Mouse (Mus musculus): ENCODE measurements around the gene Psma4.
"Not testable (repeated sequence)": the region's sequence is repeated elsewhere in the genome, so short reads cannot be mapped to it uniquely, and the experiment has no call there.

Gene Psma4

DNA sequence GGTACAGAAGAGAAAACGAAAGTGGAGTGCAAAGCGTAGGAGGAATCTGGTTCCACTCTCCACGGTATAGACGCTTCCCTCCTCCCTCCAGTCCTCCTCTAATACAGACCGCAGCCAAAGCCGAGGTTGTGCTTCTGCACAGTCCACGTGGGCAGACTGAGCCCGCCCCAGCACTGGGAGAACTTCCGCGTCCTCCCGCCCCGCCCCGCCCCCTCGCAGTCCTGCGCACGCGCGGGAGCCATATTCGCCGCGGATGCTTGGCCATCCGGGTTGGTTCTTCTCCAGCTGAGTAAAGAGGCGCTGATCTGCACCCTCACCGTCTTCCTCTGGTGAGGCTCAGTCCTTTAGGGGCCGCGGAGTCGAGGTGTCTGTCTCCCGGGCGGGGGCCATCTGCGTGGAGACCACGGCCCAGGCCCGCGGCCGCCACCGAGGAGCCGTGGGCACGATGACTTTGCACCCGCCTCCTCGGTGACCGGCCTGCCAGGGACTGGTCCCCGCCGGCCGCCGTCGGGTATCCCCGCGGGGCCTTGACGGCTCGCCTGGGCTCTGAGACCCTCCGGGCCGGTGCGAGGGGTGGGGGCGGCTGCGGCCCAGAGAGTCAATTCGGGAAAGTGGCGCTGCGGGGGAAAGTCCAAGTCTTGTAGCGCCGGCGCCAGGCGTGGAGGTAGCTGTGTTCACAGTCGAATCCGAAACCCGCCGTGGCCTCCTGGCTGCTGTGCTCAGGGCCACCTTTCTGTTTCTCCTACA lies at the start of gene Psma4, which contains the start of gene AY074887:
Gene Psma4, plus strand, starts transcription at position 216 of the 747 bp plus-strand sequence.
Gene AY074887, minus strand, starts transcription at position 424 of the 747 bp plus-strand sequence.
- ATAC-seq (ENCODE audit: insufficient number of reproducible peaks, low FRiP score, low TSS enrichment): peak; percentile 95

DNA sequence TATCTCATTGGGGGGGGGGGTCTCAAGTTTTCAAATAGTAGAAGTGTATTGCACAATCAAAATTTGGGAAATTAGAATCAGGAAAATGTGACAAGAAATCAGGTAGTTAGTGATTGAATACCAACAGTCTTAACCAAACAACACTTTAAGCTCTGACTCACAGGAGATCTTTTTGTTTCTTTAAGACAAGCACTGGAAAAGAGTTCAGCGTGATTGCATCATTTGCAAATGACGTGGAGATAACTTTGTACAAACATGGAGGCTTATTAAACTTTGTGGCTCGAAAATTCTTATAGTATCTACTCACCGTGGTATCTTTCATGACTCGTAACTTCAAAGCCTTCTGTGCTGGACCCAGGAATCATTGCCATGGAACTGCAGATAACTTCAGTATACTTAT lies 41.1 kb upstream of the Psma4 start:
- ATAC-seq (ENCODE audit: insufficient number of reproducible peaks, low FRiP score, low TSS enrichment): no peak

DNA sequence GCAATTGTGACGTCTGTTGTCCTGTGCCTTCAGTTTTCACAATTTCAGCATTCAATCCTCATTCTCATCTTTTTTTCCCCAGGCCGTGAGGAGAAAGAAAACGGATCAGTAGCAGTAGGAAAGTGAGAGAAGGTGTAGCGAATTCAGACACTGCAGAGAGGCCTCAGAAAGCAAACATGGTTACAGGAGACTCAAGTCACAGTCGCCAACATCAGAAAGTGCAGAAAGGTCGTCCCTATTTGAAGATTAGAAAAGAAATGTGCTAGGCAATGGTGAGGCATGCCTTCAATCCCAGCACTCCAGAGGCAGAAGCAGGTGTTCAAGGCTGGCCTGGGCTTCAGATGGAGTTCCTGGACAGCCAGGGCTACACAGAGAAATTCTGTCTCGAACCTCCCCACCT lies 35.0 kb upstream of the Psma4 start:
- ATAC-seq (ENCODE audit: insufficient number of reproducible peaks, low FRiP score, low TSS enrichment): no peak

DNA sequence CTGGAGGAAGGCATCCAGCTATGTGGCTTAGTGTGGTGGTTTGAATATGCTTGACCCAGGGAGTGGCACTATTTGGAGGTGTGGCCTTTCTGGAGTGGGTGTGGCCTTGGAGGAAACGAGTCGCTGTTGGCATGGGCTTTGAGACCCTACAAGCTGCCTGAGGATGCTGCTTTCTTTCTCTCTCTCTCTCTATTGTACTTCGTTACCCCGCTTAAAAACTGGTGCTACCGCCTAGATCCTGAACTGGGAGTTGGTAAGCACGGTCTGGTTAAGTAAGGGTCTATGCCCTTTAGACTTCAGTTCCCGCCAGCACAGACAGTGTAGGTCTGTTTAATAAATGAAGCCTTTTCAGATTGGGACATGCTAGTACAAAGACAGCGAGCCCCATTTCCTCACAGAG lies 34.2 kb upstream of the Psma4 start:
- no peak for ATAC-seq (ENCODE audit: insufficient number of reproducible peaks, low FRiP score, low TSS enrichment)

DNA sequence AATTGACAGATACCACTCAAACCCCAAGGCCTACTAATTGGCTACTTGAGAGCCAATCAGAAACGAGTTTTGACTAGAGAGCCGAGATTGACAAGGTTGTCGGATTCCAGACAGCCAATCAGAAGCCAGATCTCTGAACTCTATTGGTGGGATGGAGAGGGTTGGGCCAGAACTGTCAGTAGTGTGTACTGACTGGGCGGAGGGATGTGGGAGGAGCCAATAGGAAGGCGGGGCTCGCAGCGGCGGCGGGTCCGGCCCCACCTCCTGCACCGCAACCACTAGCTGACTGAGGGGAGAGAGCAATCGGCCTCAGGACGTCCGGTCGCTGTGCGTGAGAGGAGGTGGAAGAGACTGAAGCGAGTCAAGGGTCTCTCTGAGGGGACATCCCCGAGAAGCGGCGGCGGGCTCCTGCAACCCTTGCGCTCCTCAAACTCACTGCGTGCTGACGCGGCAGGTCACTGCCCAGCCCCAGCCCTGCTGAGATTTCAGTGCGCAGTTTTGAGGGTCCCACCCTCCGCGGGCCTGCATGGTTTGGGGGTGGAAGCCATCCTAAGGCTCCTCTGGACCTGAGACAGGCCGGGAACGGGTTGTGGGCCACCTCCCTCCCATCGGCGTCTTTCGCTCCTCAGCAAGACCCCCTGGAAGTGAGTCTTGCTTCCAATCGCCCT lies 33.4 kb upstream of the Psma4 start, which contains the start of gene Hykk:
Gene Hykk, plus strand, starts transcription at position 274 of the 668 bp plus-strand sequence.
- peak; percentile 100 for ATAC-seq (ENCODE audit: insufficient number of reproducible peaks, low FRiP score, low TSS enrichment)

DNA sequence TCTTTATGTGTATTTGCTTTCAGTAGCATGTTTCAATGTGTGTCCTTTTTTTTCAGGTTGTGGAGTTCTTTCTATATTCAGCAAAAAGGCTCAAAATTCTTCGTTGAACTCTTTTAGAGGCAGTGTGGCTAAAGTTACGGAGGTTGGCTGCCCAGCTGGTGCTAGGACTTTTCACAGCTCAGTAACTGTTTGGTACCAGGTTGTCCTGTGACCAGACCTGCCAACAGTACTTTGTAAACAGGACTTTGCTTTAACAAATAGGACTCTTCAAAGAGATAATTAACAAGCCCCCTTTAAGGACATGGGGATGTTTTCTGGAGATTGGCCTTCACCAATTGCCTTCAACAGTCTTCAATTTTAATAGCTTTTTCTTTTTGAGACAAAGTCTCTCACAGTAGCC lies 32.4 kb upstream of the Psma4 start:
- ATAC-seq (ENCODE audit: insufficient number of reproducible peaks, low FRiP score, low TSS enrichment): no peak

DNA sequence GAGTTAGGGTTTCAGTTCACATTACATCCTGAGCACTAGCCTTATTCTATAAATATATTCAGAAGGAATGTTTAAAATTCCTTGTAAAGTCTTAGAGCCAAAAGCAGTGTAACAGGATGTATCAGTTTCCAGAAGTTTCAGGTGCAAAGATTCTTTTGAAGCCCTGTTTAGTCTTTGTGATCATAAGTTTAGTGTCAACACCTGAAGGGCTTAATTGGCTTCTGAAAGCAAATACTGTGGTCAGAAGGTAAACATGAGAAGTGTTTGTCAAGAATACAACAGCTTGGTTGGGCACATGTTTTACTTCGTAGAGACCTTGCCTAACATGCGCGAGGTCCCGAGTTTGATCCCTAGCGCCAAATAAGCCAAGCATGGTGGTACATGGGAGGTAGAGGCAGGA lies 31.8 kb upstream of the Psma4 start:
- ATAC-seq (ENCODE audit: insufficient number of reproducible peaks, low FRiP score, low TSS enrichment): no peak

DNA sequence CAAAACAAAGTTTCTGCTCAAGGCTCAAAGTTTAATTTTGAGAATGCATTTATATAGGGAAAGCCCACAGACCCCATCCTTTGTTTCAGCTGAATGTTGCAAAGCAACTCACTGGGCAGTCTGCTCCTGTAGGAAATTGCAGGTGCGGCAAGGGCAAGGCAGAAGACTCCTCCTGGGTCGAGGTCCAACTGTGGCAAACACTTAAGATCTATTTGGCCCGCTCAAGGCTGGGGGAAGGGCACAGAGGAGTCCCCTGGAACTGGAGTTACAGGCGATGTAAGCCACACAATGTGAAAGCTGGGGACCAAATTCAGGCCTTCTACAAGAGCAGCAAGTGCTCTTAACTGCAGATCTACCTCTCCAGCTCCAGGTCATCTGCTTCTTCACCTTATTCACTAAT lies 30.6 kb upstream of the Psma4 start:
- ATAC-seq (ENCODE audit: insufficient number of reproducible peaks, low FRiP score, low TSS enrichment): no peak

DNA sequence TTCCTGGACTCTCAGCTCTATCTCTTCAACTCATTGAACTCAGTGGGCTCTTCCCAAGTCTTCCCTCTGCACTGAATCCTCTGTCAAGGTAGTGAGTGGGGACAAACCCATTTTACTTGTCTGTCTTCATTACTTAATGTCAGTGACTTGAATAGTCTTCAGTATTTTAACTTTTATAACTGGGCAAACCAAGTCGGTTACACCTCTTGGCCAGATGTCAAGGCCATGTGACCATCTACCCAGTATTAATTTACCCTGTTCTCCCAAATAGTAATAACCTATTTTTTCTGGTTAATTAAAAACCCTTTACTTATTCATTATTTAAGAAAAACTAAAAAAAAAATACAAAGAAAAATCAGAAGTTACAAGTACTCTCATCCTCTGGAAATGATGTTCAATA lies 19.8 kb upstream of the Psma4 start:
- ATAC-seq (ENCODE audit: insufficient number of reproducible peaks, low FRiP score, low TSS enrichment): no peak

DNA sequence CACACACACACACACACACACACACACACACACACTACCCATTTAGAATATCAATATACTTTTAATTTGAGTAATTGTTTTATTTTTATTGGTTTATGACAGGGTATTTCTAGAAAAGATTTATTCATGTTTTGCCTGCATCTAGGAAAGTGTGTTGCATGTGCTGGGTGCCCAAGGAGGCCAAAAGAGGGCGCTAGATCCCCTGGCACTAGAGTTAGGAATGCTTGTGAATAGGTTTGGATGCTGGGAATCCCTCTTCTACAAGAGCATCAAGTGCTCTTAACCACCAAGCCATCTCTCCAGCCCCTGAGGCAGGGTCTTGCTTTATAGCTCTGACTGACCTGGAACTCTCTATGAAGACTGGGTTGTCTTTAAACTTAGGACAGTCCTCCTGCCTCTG lies 18.8 kb upstream of the Psma4 start:
- no peak for ATAC-seq (ENCODE audit: insufficient number of reproducible peaks, low FRiP score, low TSS enrichment)

DNA sequence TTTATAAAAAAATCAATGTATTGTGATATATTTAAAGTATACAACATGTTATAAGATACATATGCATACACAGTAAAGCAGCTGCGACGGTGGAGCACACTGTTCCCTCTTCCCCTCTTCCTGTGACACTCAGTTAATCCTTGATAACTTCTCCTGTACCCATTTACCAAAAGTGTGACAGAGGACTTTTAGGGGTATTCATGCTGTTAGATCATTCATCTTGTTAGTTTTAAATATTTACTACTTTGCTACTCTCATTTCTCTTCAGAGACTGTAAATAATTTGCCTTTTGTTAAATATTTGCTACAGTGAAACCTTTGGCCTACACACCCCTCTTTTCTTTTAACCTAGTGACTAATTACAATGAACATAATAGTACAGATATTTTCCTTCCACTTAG lies 18.2 kb upstream of the Psma4 start:
- ATAC-seq (ENCODE audit: insufficient number of reproducible peaks, low FRiP score, low TSS enrichment): no peak

DNA sequence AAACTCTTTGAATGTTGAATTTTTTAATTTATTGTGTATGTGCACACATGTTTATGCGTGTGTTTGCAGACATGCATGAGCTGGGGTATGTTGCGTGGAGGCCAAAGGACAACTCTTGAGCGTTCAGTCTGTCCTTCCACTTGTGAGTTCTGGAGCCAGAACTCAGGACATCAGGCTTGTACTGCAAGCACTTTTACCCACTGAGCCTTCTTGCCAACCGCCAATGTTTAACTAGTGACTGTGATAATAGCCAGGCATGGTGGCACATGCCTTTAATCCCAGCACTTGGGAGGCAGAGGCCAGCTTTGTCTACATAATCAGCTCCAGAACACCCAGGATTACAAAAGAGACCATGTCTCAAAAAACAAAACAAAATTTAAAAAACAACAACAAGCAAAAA lies 8.5 kb upstream of the Psma4 start:
- ATAC-seq (ENCODE audit: insufficient number of reproducible peaks, low FRiP score, low TSS enrichment): no peak

DNA sequence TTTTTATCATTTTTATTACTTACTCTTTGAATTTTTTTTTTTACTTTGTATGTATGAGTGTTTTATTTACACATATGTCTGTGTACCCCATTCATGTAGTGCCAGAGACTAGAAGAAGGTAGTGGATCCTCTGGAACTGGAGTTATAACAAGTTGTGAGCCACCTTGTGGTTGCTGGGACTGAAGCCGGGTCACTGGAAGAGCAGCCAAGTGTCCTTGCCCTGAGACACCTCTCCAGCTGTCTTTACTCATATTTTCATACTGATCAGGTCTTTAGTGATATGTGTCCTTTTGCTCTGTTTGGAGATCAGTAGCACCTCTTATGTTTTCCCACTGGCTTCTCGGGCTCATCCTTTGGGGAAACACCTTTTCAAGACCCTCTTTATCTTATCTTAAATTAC lies 6.1 kb upstream of the Psma4 start:
- ATAC-seq (ENCODE audit: insufficient number of reproducible peaks, low FRiP score, low TSS enrichment): no peak

DNA sequence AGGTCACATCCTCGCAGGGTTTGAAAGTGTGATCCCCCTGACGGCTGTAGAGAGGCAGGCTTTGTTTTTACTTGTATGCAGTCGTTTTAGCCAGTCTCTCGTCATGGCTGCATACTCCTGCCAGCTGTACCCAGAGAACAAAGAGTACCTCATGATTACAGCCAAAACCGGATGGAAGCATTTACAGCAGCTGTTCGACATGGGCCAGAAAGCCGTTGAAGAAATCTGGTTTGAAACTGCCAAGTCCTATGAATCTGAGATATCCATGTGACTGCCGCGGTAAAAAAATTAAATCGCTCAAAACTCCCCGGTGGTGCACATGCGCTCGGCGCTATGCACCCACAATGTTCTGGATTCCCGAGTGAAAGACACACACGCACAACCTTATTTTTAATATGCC lies 4.3 kb upstream of the Psma4 start:
- ATAC-seq (ENCODE audit: insufficient number of reproducible peaks, low FRiP score, low TSS enrichment): no peak

DNA sequence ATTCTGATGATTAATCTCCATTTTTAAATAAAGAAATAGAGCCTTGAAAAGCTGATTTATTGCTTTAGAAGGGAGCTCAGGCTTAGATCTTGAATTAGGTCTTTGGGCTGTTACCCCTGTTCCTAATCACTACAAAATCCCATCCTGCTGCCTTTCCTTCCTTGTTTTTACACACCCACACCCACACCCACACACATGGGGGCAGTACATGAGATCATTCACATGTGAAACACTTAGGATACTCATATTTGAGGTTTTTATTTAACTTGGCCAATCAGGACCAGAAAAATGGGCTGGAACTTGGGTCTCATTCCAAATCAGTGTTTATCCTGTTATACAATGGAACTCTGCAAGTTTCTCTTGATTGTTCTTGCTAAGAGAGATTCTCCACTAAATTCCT lies 1.1 kb upstream of the Psma4 start:
- ATAC-seq (ENCODE audit: insufficient number of reproducible peaks, low FRiP score, low TSS enrichment): no peak

DNA sequence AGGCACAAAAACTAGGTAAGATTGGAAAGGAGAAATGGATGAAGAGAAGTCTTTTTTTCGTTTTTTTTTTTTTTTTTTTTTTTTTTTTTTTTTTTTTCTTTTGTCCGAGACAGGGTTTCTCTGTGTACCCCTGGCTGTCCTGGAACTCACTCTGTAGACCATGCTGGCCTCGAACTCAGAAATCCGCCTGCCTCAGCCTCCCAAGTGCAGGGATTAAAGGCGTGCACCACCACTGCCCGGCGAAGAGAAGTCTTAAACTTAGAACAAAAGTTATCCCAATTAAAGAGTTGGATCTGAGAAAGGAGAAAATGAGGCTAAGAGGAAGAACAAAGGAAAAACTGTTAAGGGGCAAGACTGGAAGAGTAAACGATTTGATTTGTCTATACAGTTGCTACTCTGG lies 428 bp upstream of the Psma4 start:
- ATAC-seq (ENCODE audit: insufficient number of reproducible peaks, low FRiP score, low TSS enrichment): not testable (repeated sequence)

DNA sequence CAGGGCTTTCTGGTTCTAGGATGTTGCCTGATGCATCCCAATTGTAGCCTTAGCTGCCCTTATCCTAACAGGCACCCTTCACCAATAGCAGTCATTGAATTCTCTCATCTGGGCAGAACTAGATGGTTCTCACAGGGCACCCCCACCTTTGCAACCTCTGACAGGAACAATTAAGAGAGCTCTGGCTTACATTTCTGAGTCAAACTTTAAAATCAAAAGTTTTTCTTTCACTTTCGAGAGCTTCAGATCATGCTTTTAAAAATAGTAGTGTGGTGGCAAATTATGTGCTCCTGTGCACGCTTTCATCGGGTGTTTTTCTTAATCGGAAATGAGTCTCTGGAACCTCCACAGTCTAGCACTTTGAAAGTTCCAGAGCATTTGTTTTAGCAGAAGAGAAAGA lies 10.5 kb downstream of the Psma4 start:
- ATAC-seq (ENCODE audit: insufficient number of reproducible peaks, low FRiP score, low TSS enrichment): no peak

DNA sequence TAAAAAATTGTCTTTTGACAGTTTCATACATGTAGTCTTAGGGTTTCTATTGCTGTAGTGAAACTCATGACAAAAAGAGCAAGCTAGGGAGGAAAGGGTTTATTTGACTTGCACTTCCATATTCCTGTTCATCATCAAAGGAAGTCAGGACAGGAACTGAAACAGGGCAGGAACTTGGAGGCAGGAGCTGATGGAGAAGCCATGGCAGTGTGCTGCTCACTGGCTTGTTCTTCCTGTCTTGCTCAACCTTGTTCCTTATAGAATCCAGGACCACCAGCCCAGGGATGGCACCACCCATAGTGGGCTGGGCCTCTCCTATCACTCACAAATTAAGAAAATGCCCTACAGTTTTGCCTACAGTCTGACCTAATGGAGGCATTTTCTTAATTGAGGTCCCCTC lies 13.1 kb downstream of the Psma4 start:
- ATAC-seq (ENCODE audit: insufficient number of reproducible peaks, low FRiP score, low TSS enrichment): no peak

DNA sequence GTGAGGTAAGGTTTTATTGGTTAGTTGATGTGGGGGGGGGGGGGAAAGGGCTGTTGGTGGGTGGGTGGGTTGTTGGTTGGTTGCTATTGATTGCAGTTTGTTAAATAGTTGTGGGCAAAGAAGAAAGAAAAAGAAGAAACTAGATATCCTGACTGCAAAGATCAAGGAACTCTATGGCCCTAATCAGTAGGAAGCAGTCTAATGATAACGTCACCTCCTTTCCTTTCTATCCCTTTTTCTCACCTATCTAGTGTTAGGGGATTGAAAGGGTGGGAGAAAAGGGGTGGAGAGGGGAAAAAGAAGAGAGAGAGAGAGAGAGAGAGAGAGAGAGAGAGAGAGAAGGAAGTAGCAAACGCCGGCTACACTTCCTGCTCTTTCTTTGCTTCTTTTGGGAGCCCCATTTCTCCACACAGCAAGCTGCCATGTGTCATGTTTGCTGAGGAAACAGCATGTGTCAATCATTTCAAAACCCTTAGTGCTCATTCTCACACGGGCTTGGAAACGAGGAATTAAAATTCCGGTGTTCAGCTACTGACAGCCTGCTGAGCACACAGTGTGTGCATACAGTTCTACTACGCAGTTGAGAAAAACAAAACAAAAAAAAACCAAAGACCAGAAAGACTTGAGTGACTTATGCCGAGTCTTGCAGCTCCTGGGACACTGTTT lies 19.5 kb downstream of the Psma4 start:
- ATAC-seq (ENCODE audit: insufficient number of reproducible peaks, low FRiP score, low TSS enrichment): no peak

DNA sequence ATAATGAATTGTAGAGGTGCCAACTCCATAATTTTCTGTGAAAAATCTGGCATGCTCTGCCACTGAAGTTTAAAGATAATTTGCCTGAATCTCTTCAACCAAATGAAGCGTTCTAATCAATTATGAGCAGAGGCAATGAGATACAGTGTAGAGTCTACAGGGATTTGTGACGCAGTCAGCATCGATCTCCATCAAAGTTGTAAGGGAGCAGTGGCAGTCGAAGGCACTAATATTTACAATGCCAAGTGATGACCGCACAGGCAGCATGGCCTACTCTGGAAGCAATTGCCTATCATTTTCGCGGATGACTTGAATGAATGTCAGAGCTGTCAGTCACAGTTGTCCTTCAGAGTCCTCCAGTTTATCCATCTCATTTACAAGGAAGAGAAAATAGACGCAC lies 30.1 kb downstream of the Psma4 start, which contains the start of gene Chrna5:
Gene Chrna5, plus strand, starts transcription at position 207 of the 400 bp plus-strand sequence.
- ATAC-seq (ENCODE audit: insufficient number of reproducible peaks, low FRiP score, low TSS enrichment): no peak

Measured in cerebellum, adult (tissue).